8 mouse cellular contexts compared by ENCODE assay signal in the genomic region with DNA sequence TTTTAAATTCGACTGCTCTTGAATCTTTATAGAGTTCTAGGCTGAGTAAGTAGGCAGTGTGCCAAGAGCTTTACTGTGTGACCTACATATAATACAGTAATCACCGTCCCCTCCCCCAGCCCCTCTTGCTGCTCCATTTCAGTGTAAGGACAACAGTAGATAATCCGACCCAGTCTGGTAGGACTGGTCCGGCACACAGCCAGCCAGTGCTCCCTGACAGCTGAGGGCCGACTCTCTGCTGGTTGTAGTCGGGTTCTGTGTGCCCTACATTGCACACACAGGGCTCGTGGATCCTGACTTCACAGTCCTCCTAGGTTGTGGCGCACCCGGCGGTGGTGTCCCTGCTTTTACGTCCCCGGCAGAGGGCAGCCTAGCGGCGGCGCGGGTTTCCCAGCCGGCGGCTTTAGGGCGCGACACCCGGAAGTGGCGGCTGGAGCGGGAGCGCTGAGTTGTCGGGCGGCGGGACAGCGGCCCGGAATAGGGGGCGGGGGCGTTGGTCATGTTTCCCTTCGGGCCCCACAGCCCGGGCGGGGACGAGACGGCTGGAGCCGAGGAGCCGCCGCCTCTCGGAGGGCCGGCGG. TPM values are rescaled to one million over a fixed set of nuclear protein-coding genes. Genes with fewer than 3 reads are reported as not detected.
DNase-seq lines count a peak whose midpoint lies in the region; ATAC-seq and TF ChIP-seq lines count a peak whose summit lies in the region.

Dcaf10 (plus strand) TSS at position 433 of the 581 bp plus-strand sequence.

- peak within 1 kb of the TSS; percentile 92 for H3K9ac ChIP-seq in ES-E14 (ENCODE audit: insufficient read depth, low read depth, low read length, poor library complexity, severe bottlenecking)
- peak within 1 kb of the TSS; percentile 73 for H3K9ac ChIP-seq in forebrain, embryonic 15.5 days (replicated peaks)

- in situ Hi-C loops in ES-E14 (cut with MboI; ENCODE audit: low sequenced_read_pairs in 2 of 2, unreplicated experiment in 2 of 2), result no loop called here

- no peaks in the 10 kb centered on the region for H3K9me3 ChIP-seq in ES-E14 (ENCODE audit: control insufficient read depth, insufficient read depth, low read depth, low read length)
- no peaks in the 10 kb centered on the region for H3K9me3 ChIP-seq in forebrain, embryonic 15.5 days

- no peaks in the 10 kb centered on the region for H3K36me3 ChIP-seq in ES-E14 (ENCODE audit: control insufficient read depth, insufficient read depth, low read length, poor library complexity, severe bottlenecking)
- no peaks in the 10 kb centered on the region for H3K36me3 ChIP-seq in forebrain, embryonic 15.5 days

- no peak within 1 kb of the TSS for H3K27ac ChIP-seq in ES-E14 (ENCODE audit: insufficient read depth, low read depth, low read length, poor library complexity, severe bottlenecking)
- peak within 1 kb of the TSS; percentile 93 for H3K27ac ChIP-seq in forebrain, embryonic 15.5 days (replicated peaks)

- no peaks in the 10 kb centered on the region for H3K27me3 ChIP-seq in forebrain, embryonic 15.5 days

- H3K4me3 ChIP-seq in ES-E14 (ENCODE audit: insufficient read depth in 1 of 2, low read depth in 1 of 2, low read length in 2 of 2, poor library complexity in 1 of 2, severe bottlenecking in 1 of 2), result peak within 1 kb of the TSS; percentile 63 to 94
- peak within 1 kb of the TSS; percentile 77 for H3K4me3 ChIP-seq in forebrain, embryonic 15.5 days
- peak within 1 kb of the TSS; percentile 71 for H3K4me3 ChIP-seq in lung, adult 2 months (replicated peaks; ENCODE audit: extremely low read depth, low read depth, low read length)

- peak; percentile 75 for DNase-seq in ES-E14 (ENCODE audit: low read depth, low spot score)
- DNase-seq in cerebellum, adult 11-12 months, result peak; percentile 89
- DNase-seq in heart, postnatal 25 days (ENCODE audit: low spot score), result peak; percentile 88
- DNase-seq in layer of hippocampus, adult 18-20 months (ENCODE audit: low spot score in 2 of 2), result peak; percentile 88 to 93
- peak; percentile 94 for DNase-seq in lung, adult 2 months
- DNase-seq in thymus, adult 18-20 months, result peak; percentile 82 to 86

- H3K4me2 ChIP-seq in forebrain, embryonic 15.5 days (replicated peaks), result peak within 1 kb of the TSS; percentile 80

- under 1% methylated on average over 39 of the region's 42 CpGs for WGBS in forebrain, embryonic 15.5 days
- WGBS in lung, adult 2 months, result 1% methylated on average over 42 of the region's 42 CpGs

- intact Hi-C loops in heart, postnatal 25 days (cut with DNase I), result loop anchor here (1.0 to 5.0 kb wide), 2 partner anchors 21 to 66 kb away; partner anchors contain the start of gene Slc25a51

- H3K4me1 ChIP-seq in ES-E14 (ENCODE audit: control insufficient read depth in 2 of 2, insufficient read depth in 2 of 2, low read length in 2 of 2, poor library complexity in 1 of 2), result no peaks in the 10 kb centered on the region; a peak in 1 of 4 replicates
- H3K4me1 ChIP-seq in forebrain, embryonic 15.5 days, result peaks cover 18% of the 10 kb centered on the region
- no peaks in the 10 kb centered on the region; the same call in 1 of the 2 replicates for H3K4me1 ChIP-seq in lung, adult 2 months (ENCODE audit: control insufficient read depth, insufficient read depth, low read length)

- no peak for TF ChIP-seq CTCF in lung, adult 2 months (IDR thresholded peaks at IDR 0.05; ENCODE audit: insufficient read depth, low read length)

- TF ChIP-seq POLR2A in lung, adult 2 months (IDR thresholded peaks at IDR 0.05; ENCODE audit: borderline replicate concordance, extremely low read depth, low read depth, low read length), result peak; percentile 78; the same call in 1 of the 2 replicates

- ATAC-seq in forebrain, embryonic 15.5 days (replicated peaks), result peak; percentile 94
- ATAC-seq in neutrophil, adult 5-6 weeks (ENCODE audit: extremely low read depth, insufficient number of reproducible peaks, low FRiP score, poor library complexity, severe bottlenecking), result peak; percentile 93

TF ChIP-seq in ES-E14, 5 proteins besides CTCF, POLR2A, EP300 and RAD21:
- no peak; the same call in 1 of the 2 replicates for TF ChIP-seq ZC3H11A (IDR thresholded peaks at IDR 0.05; ENCODE audit: borderline replicate concordance, low read depth, low read length)
- TF ChIP-seq ZNF384 (IDR thresholded peaks at IDR 0.05; ENCODE audit: low read depth, low read length), result no peak
- no peak for TF ChIP-seq MAFK (IDR thresholded peaks at IDR 0.05; ENCODE audit: insufficient read depth, low read depth, low read length)
- TF ChIP-seq CHD2 (IDR thresholded peaks at IDR 0.05; ENCODE audit: low read depth, low read length), result 0 out of 2 replicates have a peak, but pooled peaks have one; percentile 37
- peak; percentile 86 for TF ChIP-seq HCFC1 (IDR thresholded peaks at IDR 0.05; ENCODE audit: borderline replicate concordance, insufficient read depth, low read length)

RNA-seq across cellular contexts. Expression of gene Dcaf10, which starts in this region (rescaled TPM):
- total RNA-seq in ES-E14 (2012; rRNA removed), result 8.2 and 9.0 TPM in 2 replicates
- 8.4 and 8.9 TPM in 2 replicates for polyA plus RNA-seq in forebrain, embryonic 15.5 days (2015; fragmentation: Nextera tagmentation; extraction: Ambion mirVana)
- 10 to 100 TPM; 12.5 to 14.3 TPM for total RNA-seq in heart, postnatal 25 days (2021)
- 10 to 100 TPM; 16.4 to 16.9 TPM for total RNA-seq in layer of hippocampus, adult 18-20 months (2021)
- 14.7 and 28.0 TPM in 2 replicates for polyA plus RNA-seq in lung, adult 2 months (2012; rRNA removed)
- total RNA-seq in neutrophil, adult 5-6 weeks (2017), result 12.4 and 14.3 TPM in 2 replicates
